Comparison of ENCODE assay signal across 9 mouse cellular contexts in genomic region chr17:78163278-78163677, GRCm38 (mm10). TPM values are rescaled to one million over a fixed set of nuclear protein-coding genes. Genes with fewer than 3 reads are reported as not detected.
DNase-seq lines count a peak whose midpoint lies in the region; ATAC-seq lines count a peak whose summit lies in the region.
"Had no signal": no experiment of that assay in that cellular context is flagged by ENCODE, and none has a peak within 500 bp of the region (broad histone marks: within the 10 kb centered on the region; RNA-seq: fewer than 3 reads in every experiment).

No protein-coding gene starts in this region.

- 0 out of 2 replicates have a peak overlapping the region, but pooled peaks have one; percentile 1 for H3K4me2 ChIP-seq in liver, embryonic 12.5 days
- H3K4me2 ChIP-seq: heart, embryonic 15.5 days had no signal

- peak; percentile 43 to 49 for DNase-seq in CD8-positive naive resting alpha-beta T cell, adult 2 months (ENCODE audit: low read depth in 2 of 2, low spot score in 2 of 2)
- DNase-seq in NIH3T3 (ENCODE audit: low read depth): peak; percentile 74
- DNase-seq in cerebellum, adult 9-10 months: peak; percentile 64
- DNase-seq in frontal cortex, postnatal 14 days (ENCODE audit: low spot score in 2 of 2): peak; percentile 15 to 60
- DNase-seq in kidney, postnatal 14 days: peak; percentile 59
- DNase-seq in retina, adult 2 months (ENCODE audit: low read depth, low spot score): peak; percentile 29

- H3K27ac ChIP-seq in liver, embryonic 12.5 days: no peak overlapping the region
- H3K27ac ChIP-seq: heart, embryonic 15.5 days had no signal

- no peak overlapping the region for H3K4me3 ChIP-seq in liver, embryonic 12.5 days
- H3K4me3 ChIP-seq: heart, embryonic 15.5 days had no signal

- no peaks in the 10 kb centered on the region for H3K9me3 ChIP-seq in liver, embryonic 12.5 days (replicated peaks)
- H3K9me3 ChIP-seq: heart, embryonic 15.5 days had no signal

- ATAC-seq in liver, embryonic 12.5 days: no peak
- no peak for ATAC-seq in erythroblast, adult 5-6 weeks (replicated peaks; ENCODE audit: low FRiP score, poor library complexity, severe bottlenecking)

- H3K4me1 ChIP-seq in liver, embryonic 12.5 days: no peaks in the 10 kb centered on the region
- H3K4me1 ChIP-seq: heart, embryonic 15.5 days had no signal

- 18% methylated on average over 5 of the region's 5 CpGs for WGBS in liver, embryonic 12.5 days (ENCODE audit: insufficient replicate concordance)

- no peaks in the 10 kb centered on the region for H3K36me3 ChIP-seq in liver, embryonic 12.5 days
- H3K36me3 ChIP-seq: heart, embryonic 15.5 days had no signal

- H3K27me3 ChIP-seq in liver, embryonic 12.5 days (replicated peaks): no peaks in the 10 kb centered on the region
- H3K27me3 ChIP-seq: heart, embryonic 15.5 days had no signal

- no peak overlapping the region for H3K9ac ChIP-seq in liver, embryonic 12.5 days
- H3K9ac ChIP-seq: heart, embryonic 15.5 days had no signal

RNA-seq across cellular contexts. Expression of gene Crim1, which starts 36.8 kb away (rescaled TPM):
- 1.5 and 2.1 TPM in 2 replicates for polyA plus RNA-seq in liver, embryonic 12.5 days (2016; fragmentation: Nextera tagmentation; extraction: Ambion mirVana)
- 1.0 and 1.5 TPM in 2 replicates for total RNA-seq in erythroblast, adult 5-6 weeks (2015; ENCODE audit: low replicate concordance)
- under 0.01 and 2.2 TPM in 2 replicates for total RNA-seq in erythroblast, adult 5-6 weeks (2017; ENCODE audit: low replicate concordance)
